Mouse (Mus musculus) A20 (cell line): ENCODE data around the gene Klhl23.
"Not testable (repeated sequence)": the region's sequence is repeated elsewhere in the genome, so short reads cannot be mapped to it uniquely, and the experiment has no call there.

Experiments used
- DNase-seq: peaks from one replicate; pipeline ENCODE4 v3.0.0-alpha.2; 2011; ENCODE audit warnings: low read depth, low spot score

Gene Klhl23

GRCm38 (mm10) chr2:69821711-69822110 lies at the start of gene Klhl23:
Gene Klhl23 (plus strand): TSS chr2:69821944.
- DNase-seq, result no peak

DNA sequence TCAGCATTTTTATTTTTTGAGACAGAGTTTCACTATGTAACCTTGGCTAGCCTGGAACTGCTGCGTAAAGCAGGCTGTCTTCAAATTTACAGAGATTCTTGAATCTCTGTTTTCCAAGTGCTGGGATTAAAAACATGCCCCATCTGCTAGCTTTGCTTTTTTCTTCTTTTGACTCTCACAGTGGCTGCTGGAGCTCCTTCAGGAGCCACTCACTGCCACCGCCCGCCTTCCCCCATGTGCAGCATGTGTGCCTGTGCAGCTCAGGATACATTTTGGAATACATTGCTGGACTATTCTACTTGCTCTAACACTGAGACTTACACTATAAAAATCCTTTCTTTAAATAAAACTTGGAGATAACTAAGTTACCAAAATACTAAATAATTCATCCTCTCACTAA lies 48.4 kb upstream of the Klhl23 start:
- no peak for DNase-seq

- no peak for DNase-seq
These were observed 43.5 kb upstream of the Klhl23 start for GRCm38 (mm10) chr2:69777985-69778835.

GRCm38 (mm10) chr2:69778836-69779177 lies 42.9 kb upstream of the Klhl23 start:
- peak; percentile 83 for DNase-seq

GRCm38 (mm10) chr2:69788974-69789373 lies 32.8 kb upstream of the Klhl23 start:
- no peak for DNase-seq

DNA sequence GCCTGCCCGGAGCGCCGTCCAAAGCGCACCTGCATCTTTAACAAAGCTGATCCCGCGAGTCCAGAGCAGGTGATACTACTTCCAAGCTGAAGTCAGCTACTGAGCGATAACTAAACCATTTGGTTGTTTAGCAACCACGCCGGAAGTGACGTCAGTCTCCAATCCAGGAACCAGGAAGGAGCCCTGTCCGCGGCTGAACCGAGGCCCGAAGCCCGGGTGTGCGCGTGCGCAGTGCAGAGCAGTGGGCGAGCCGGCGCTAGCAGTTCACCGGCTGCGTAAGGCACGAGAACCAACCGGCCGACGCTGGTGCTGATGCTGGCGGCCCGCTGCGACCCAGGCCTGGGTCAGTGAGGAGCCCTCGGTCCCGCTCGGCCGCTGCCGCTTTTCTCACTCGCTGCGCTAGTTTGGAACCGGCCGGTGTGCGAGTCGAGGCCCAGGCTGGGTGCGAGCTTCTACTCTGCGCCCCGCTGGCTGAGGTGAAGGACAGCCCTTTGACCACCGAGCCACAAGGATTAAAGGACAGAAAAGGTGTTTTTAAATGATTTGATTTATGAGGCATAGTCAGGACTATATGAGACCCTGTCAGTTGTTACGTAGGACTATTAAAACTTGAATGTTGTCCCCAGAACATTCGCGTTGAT lies 32.2 kb upstream of the Klhl23 start, which contains the start of the genes Ccdc173 and Phospho2:
Ccdc173 (minus strand) TSS at position 147 of the 641 bp plus-strand sequence.
Phospho2 (plus strand) TSS at position 195 of the 641 bp plus-strand sequence.
- peak; percentile 97 for DNase-seq

DNA sequence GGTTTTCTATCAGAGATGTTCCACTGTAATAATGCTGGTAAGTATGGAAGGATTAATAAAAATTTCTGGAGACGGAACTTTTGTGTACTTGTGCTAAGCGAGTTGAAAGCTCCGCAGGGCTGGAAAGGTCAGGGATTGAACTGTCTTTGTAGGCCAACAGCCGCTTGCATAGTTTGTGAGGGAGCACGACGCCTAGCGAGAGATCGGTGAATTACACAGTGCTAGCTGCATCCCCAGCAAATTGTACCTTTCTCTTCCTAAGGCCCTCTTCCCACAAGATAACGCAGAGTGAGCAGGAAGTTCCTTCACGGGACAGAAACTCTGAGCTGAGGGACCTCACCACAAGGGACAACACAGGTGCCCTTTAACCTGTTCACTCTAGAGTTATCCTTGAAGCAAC lies 31.5 kb upstream of the Klhl23 start:
- DNase-seq, result peak; percentile 92

GRCm38 (mm10) chr2:69790722-69791121 lies 31.0 kb upstream of the Klhl23 start:
- no peak for DNase-seq

GRCm38 (mm10) chr2:69802911-69803312 lies 18.8 kb upstream of the Klhl23 start:
- DNase-seq, result peak; percentile 67

GRCm38 (mm10) chr2:69803756-69804155 lies 18.0 kb upstream of the Klhl23 start:
- no peak for DNase-seq

- not testable (repeated sequence) for DNase-seq
These were observed 17.1 kb upstream of the Klhl23 start for GRCm38 (mm10) chr2:69804663-69805062.

GRCm38 (mm10) chr2:69810169-69810568 lies 11.6 kb upstream of the Klhl23 start:
- DNase-seq, result no peak

DNA sequence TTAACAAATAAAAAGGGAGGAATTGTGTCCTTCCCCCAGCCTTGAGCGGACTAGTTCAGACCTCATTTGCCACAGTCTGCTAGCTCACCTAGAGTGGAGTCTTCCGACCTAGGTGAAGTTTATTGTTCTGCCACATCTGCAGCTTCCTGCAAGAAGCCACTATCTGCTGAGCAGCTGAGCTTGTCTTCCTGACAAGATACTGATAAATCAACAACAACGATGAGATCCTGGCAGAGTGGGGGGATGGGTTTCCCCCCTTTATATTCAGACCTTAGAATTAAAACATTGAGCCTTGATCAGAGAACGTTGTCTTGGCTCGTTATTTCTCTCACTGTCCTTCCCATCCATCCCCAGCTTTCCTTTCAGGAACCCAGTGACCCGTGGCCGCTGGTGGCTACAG lies 10.4 kb upstream of the Klhl23 start:
- not testable (repeated sequence) for DNase-seq

GRCm38 (mm10) chr2:69816575-69816974 lies 5.2 kb upstream of the Klhl23 start:
- DNase-seq, result no peak

GRCm38 (mm10) chr2:69818350-69819085 lies 3.2 kb upstream of the Klhl23 start:
- peak; percentile 49 for DNase-seq

DNA sequence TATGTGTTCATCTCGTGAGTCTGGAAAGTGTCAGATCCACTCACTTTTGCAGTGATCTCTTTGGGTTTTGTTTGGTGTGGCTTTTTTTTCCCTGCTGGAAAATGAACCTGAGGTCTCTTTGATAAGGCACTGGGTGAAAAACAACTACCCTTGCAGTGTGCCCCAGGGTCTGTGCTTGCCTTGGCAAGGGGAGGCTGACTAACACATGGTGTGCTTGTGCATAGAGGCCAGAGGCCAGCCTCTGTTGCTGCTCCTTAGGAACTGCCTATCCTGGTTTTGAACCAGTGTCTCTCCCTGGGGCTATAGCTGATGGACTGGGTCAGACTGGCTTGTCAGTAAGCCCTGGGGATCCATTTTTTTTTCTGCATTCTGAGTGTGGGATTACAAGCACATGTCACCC lies 1.5 kb upstream of the Klhl23 start:
- DNase-seq, result no peak

DNA sequence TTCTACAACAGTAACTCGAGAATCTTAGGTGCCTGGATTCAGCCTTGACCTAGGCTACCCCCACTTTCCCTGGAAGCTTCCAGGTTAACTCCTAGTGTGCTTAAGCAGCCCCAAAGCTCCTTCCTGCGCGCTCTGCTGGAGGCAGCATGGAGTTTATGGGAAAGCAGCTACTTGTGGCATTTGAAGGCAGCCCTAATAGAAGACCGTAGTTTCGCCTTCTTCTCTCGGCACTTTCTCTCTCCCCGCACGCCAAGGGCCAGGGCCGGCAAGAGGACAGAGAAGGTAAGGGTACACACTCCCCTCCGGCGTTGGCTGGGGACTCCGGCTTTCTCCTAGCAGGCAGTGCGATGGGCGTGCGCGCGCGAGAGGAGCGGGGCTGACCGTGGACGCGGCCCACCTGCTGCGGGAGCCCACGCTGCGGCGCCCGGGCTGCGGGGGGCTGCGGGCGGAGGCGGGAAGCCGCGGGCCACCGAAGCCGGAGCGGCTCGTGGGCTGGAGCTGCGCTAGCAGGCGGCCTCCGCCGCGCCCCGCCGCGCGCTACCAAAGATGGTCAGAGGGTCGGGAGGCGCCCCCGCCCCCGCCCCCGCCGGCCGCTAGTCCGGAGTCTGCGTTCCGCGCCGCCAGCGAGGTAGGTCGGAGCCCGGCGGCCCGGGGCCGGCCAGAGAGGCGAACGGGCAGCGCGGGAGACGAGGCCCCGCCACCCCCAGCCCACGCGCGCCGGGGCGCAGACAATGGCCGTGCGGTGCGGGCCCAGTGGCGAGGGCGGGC lies 801 bp downstream of the Klhl23 start:
- DNase-seq, result no peak

GRCm38 (mm10) chr2:69823129-69823677 lies 1.5 kb downstream of the Klhl23 start:
- DNase-seq, result no peak

DNA sequence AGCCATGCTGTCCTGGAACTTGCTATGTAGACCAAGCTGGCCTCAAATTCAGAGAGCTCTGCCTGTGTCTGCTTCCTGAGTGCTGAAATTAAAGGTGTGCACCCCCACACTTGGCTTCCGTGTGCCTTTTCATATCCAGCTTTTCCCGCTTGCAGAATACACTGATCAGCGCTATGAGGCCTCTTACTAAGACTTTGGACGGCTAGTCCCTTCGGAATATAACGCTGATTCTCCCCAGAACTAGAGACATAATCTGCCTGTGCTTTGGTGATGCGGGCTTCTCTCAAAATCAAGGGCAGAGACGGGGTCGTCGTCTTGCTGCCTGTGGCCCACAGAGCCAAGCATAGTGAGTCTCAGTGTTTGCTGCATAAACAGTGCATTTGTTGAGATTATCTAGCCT lies 4.2 kb downstream of the Klhl23 start:
- DNase-seq, result no peak

DNA sequence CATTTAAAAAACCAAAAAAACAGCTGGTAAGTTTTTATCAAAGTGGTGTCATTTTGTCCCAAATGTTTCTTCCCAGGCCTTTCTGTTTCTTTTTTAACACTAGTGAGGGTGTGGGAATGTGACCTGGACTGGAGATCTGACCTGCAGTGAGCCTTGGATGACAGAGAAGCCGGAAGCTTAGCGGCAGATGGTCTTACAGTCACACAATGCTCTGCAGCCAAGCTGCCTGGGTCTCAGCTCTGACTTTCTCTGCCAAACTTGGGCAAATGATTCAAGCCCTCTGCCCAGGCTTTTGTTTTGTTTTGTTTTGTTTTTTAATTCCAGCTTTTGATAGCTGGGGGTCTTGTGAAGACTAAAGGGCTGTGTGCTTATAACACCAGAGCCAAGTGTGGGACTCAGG lies 4.6 kb downstream of the Klhl23 start:
- DNase-seq, result no peak

DNA sequence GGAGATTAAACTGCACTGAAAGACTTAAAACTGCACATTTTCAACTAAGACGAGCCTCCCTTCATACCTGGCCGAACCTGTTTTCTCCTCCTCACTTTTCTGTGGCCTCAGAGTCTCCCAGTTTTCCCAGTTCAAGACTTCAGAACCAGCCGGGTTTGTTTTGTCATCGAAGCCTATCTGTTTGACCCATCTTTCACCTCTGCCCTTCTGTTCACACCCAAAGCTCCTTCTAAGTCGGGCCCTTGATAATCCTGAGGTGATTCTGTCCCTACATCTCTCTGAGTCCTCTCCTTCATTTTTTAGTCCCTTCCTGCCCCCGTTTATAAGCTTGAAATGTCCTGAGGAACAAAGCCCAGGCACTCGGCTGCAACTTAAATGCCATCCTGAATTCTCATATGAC lies 6.3 kb downstream of the Klhl23 start:
- no peak for DNase-seq
